Mouse (Mus musculus) embryo, embryonic 11 days (tissue): ENCODE measurements at regions not wholly inside any gene's neighbourhood (a gene's known extent, or its start where the extent isn't known, plus 50 kb on each side); places are given as distances from the start of the nearest gene placed in this dataset.
A peak's percentile ranks its signal among the peaks of the same experiment; 100 is the strongest.
"Not testable (repeated sequence)": the region's sequence is repeated elsewhere in the genome, so short reads cannot be mapped to it uniquely, and the experiment has no call there.

Experiments
- DNase-seq: peaks from one replicate; pipeline ENCODE4 v3.0.0-alpha.2; 2015

DNA sequence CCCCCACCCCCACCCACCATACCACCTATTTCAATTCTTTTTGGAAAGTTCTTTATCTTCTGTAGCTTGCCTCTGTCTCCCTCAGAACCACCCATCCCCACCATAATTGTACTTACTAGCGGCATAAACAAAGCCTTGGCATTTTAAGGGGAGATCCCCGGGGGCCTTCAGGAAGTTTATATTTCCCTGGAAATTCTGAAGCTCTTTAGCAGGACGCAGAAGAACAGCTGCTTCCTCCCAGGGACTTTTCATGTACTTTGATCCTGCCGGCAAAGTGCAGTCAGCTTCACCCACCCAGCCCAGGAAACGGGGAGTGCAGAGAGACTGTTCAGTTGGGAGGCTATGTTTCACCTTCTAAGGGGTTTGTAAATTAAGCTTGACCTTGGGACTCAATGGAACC lies 545.6 kb upstream of the Tbl1xr1 start:
- DNase-seq, result peak; percentile 58

DNA sequence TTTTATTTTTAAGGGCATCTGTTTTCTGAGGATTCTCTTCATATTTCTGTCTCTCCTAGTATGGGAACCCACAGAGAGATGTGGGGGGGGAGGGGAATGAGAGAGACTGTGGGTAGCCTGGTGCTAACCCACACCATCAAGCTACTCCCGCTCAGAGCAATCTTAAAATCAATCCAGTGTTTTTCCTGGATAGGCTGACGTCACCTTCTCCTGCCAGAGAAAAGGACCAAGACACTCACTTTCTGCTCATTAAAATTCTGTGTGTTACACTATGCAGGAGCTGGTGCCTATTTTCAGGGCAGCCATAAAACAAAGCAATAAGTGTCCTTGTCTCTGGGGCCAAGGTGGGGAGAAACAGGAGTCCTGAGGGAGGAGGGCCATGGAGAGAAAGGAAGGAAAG lies 537.3 kb upstream of the Tbl1xr1 start:
- DNase-seq, result peak; percentile 13

DNA sequence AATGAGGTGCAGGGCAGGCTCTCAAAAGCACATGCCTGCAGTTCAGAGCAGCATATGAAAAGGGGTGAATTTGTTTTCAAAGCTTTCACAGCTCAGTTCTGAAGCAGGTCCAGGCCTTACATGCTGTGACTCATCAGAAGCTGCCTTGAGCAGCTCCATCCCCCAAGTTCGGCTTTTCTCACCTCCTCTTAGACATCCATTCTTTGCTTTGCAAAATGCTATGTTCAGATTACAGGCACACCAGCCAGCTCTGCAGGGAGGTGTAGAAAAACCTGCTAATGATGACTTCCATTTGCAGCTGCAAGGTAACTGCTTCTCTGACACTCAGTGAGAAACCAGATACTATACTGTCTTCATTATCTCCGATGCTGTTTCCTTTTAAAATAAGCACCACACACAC lies 532.0 kb upstream of the Tbl1xr1 start:
- no peak for DNase-seq

DNA sequence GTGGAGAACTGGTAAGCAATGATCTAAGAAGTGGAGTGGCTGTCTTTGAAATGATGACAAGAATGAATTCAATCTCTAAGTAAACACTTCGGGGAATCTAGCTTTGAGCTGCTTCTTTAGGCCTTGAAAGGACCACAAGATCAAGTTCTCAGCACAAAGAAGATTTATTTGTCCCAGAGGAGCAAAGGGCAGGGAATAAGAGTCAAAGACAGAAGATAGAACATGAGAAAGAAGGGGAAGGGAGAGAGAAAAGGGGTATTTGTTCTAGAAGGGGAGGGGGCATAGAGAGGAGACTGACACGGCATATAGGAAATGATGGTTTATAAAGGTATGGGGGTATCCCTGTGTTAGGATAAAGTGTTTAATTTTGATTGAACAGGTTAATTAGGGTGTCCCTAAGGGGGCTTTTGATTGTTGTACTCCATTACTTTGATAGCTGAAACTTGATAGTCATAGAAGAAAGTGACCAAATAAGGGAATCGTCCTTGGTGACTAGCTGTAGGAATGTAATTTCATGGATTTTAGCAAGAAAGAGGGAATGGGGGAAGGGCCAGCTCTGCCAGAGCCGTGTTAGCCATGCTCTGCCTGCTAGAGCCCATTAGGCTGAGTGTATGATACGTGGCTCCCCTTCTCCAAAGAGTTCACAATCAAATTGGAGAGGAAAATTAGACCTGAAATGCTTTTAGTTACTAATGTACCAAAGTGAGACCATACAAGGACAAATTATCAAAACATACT lies 531.1 kb upstream of the Tbl1xr1 start:
- peak; percentile 56 for DNase-seq

DNA sequence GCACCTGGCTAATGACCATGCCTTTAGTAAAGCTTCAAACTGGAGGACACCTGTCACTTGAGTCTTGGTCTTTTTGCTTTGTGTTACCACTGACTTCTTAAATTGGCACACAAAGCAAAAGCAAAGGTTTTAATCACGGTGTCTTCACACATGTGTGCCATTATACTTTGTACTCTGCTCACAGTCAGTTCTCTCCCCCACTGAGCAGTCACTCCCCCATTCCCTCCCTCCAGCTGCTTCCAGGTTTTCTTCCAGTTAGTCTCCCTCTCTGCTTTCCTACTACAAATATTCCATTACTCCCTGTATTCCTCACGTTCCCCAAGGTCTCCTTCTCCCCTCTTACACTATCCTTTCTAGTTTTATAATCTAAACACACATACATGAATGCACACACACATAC lies 530.0 kb upstream of the Tbl1xr1 start:
- DNase-seq, result no peak

DNA sequence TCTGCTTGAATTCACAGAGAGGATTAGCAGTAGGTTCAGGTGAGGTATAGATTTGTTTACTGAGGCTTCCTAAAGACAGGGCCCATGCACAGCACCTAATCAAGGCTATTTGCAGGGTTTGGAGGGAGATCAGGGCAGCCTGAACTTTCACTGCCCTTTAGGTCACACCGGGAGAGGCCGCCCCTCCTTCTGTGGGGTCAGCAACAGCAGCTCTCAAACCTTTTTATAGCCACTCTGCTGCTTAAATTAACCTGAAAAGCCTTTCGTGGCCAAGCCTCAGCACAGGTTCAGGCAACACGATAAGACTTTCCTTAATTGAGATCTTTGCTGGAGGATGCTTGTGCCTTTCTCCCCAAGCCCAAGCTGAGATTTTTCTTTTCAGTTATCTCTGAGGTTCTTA lies 526.8 kb upstream of the Tbl1xr1 start:
- no peak for DNase-seq

DNA sequence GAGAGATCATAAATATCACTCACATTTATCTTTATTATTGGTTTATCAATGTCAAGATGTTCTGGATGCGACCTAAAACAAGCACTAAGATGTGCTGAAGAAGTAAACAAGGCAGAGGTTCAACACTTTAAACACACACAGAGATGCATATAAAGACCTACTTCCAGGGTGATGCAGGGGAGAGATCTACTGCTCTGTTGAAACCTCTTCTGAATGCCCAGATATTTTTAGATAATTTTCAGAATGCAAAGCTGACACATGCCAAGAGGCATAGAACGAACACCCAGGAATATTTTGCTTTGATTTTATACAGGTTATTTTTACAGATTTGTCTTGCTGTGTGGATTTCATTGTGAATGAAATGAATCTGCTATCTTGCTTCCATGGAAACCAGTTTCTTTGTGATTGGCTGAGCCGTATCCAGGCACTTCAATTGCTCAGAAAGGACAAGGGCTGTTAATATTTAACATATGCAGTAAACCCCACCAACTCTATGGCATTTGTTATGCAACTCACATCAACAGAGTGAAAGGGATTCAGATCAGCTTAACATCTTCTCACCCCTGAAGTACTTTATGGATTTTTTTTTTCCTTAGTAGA lies 523.2 kb upstream of the Tbl1xr1 start:
- peak; percentile 51 for DNase-seq

DNA sequence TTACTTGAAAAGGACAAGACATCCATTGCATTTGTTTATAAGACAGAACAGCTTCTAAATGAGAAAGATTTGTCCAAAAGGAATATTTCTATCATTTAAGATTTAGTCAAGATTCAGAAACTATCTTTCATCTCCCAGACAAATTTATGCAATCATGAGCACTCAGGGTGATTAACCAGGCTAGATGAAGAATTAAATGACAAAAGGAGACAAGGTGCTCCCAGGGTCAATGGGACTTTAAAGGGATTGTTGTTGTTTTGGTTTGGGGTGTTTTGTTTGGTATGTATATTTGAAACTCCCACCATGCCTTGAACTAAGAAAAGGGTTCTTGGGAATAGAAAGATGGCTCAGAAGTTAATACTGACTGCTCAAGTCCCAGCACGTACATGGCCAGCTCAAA lies 522.6 kb upstream of the Tbl1xr1 start:
- no peak for DNase-seq

DNA sequence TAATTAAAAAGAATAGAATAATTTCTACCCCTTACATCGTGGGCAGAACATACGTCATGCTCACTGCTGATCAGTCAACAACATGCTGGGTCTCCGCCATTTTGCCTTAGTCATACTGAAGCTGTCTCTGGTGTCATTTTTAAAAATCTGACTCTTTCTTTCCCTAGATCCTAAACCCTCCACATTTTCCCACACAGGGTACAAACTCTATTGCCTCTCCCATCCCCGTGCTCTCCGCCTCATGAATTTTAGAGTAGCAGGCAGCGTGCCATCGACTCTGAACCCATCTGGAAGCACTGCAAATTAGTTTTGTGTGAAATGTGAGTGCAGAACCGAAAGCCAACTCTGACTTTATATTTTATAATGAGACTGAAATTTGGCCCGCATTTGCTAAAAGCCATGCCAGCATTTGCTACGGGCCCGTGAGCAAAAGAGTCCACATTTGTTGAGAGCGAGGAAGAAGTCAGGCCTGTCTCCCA lies 518.5 kb upstream of the Tbl1xr1 start:
- DNase-seq, result no peak

DNA sequence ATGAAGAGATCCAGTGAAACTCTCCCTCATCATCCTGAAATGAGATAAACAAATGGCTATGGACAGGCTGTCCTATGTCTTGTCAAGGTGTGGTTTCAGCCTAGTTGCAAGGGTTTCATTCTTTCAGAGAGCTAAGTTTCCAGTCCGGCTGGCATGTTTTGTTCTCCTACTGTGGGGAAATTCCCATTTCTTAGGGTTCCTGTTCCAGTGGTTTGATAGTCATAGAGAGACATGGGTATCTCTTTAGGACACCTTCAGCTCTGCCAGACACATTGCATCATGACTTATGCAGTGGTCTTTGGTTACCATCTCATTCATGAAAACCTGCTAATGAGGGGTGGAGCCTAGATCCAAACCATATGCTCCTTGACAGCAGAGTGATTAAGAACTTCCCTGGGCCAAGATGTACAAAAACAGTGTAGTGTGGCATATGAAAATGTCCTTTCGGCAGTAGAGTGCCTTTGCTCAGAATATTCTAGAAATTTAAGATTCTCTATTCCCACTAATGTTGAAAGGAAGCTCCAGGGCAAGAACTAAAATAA lies 513.6 kb upstream of the Tbl1xr1 start:
- no peak for DNase-seq

DNA sequence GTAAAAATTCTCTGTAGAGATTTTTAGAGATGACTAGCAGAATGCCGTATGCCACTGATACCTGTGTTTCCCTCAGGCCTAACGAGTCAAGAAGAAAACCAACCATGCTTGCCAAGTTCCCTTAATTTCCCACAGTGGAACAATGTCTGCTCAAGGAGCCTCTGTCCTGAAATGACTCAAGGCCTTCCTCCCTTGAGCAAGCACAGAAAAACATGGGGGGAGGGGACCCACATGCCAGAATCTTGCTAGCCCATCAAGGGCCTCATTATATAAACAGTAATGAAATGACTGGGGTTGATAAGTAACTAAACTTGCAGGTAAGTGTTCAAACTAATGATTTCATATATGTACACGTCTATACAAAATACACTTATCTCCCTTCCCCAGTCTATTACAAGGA lies 513.0 kb upstream of the Tbl1xr1 start:
- peak; percentile 16 for DNase-seq

DNA sequence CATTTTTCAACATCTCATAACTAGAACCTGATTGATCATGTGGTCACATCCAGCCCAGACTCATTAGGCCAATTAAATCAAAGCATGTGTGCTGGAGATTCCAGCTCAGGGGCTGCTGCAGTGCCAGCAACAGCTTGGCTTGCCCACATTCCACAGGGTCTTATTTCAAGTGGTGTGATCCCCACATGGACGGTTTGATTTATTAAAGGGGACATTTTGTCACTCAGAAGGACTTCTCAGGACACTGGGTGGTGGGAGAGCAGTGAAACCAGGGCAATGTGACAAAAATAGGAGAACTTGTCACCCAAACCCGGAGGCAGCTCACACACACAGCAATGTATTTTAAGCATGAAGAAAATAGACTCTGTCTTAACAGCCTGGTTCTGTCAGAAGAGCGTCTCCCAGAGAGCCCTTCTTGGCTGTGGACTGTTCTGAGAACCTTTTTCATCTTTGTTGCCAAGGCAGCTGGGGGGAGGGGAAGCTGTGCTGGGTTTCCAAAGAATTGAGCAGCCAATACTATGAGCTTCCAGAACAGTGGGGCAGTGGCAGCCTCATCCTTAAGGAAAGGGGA lies 512.2 kb upstream of the Tbl1xr1 start:
- DNase-seq, result peak; percentile 79

DNA sequence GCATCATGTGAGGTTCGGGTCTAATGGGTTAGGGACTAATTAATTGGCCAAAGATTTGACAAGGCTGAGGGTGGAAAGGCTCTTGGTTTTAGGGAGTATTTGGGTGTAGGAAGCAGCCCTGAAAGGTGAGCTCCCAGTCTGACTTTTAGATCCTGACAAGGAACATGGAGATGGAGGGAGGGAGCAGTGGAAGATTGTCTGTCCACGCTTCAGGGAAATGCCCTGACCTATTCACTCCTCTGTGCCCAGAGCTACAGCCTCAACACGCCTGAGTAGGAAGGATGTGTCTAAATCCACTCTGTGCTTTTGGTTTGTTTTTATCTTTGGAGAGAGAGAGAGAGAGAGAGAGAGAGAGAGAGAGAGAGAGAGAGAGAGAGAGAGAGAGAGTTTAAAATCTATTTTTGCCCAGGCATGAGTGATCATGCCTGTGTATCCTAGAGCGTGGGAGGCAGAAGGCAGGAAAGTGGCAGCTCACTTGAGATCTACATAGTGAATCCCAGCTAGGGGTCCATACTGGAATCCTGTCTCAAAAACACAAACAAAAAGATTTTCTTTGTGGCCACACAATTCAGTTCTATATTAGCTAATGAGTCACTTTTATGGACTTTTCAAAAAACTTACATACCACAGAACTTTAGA lies 511.5 kb upstream of the Tbl1xr1 start:
- DNase-seq, result peak; percentile 7

DNA sequence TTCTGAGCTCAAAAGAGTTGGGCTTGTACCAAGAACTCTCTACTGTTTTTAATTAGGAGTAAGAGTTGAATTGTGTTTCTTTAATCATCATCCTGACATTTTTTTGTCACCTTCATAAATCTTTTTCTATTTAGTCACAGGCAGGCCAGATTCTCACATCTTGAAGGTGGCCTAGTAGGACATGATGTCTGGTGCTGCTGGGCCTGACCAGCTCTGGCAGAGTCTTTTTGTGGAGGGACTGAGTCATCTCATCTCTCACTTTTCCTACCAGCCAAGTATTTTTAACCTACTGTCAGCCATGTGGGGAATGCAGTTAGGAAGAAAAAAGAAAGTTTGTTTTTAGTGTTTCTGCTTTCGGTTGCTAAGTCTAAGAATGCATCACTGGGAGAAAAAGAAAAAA lies 506.7 kb upstream of the Tbl1xr1 start:
- no peak for DNase-seq

DNA sequence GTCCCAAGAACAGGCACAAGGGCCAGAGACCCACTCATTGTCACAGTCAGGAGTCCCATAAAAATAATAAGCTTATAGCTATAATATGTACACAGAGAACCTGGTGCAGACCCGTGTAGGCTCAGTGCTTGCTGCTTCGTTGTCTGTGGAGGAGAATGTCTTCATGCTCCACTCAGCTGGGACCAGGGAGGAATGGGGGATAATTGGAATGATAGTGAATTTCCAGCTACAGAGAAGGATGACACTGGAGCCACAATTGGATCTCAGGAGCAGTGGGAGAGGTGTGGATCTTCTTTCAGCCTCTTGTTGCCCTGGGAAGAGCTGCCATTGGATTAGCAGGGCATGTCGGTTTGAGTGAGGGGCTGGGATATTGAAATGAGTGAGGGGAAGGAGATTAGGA lies 497.8 kb upstream of the Tbl1xr1 start:
- DNase-seq, result no peak

DNA sequence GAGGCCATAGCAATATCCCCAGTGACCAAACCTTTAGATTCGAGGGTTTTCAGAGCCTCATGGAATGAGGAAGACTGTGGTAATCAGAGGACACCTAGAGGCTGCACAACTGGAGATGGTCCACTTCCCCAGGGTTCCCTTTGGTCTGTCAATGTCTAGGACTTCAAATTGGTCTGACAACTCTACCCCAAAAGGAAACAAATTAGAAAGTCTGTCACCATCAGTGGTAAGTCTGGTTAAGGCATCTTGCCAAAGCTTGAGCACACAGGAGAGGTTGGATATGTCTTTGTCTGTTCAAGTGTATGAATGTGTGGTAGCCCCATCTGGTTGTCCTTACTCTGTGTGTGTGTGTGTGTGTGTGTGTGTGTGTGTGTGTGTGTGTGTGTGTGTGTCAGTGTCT lies 494.3 kb upstream of the Tbl1xr1 start:
- no peak for DNase-seq

DNA sequence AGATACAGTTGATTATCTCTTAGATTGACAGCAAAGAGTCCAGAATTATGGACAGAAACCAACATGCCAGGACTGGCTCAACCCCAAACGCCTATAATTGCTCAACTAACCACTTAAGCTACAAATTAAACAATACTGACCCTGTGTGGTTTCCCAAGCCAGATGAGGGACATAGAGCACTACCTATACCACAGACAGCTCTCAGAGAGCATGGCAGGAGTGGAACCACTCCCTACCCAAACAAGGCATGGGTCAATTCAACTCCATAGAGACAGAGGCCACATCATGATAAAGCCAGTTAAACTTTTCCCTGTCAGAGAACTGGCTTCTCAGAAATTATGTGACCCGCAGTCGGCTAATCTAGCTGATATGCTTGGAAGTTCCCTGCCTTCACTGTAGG lies 490.7 kb upstream of the Tbl1xr1 start:
- no peak for DNase-seq

DNA sequence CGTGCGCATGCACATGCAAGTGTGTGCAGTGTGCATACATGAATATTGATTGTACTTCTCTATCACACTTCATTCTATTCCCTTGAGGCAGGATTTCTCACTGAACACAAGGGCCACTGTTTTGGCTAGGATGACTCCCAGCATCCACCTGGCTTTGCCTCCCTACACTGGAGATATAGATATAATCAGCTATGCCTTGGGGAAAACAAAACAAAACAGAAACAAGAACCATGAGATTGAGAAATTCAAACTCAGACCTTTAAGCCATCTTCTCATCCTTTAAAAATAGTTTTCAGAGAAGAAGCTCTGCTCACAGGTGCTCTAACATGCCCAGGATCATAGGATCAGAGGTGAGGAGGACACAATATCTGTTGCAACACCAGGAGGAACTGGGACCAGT lies 469.6 kb upstream of the Tbl1xr1 start:
- no peak for DNase-seq

DNA sequence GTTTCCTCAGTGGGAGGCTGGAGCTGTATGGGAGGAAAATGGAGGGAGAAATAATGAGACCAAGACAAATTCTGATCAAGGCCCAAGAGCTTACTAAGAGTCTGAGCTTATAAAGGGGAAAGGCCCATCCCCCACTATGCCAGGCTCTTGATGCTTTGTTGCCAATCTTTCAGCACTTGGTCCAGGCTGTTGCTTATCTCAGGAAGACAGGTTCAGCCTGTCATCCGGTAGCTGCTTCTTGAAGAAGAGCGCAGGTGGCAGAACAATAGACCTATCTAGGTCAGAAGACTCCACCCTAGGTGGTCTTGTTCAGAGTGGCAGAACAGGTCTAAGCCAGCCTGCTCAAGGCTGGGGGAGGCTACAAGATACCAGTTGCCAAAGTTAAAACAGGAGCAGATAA lies 466.2 kb upstream of the Tbl1xr1 start:
- DNase-seq, result no peak

DNA sequence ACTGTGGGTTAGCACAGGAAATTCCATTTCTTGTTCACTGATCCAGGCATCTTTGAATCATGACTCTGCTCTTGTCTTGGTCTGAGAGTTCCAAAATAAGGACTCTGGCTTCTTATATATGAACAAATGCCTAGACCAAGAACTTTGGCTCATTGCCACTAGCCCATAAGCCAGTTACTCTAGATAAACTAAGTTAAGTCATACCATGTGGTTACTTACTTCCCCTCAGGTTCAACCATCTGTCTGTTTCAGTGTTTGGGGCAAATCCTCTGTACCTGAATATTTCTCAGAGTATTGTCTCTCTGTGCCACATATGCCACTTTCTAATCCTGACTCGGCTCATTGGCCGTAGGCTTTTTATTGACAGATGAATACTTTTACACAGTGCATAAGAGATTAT lies 454.7 kb upstream of the Tbl1xr1 start:
- DNase-seq, result no peak

DNA sequence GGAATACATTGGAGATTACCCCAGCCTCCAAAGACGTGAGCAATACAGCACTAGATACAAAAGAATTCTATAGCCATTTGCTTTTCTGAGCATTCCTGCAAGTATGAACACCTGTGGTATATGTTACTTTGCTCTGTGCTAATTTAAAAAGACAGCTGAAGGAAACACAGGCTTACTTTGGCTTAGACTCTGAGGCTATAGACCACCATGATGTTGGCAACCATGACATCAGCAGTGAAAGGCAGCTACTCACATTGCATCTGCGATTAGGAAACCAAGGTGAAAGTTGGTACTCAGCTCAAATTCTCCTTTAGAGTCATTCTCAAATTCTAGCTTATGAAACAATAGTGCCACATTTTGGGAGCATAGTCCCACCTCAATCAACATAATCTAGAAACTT lies 451.4 kb upstream of the Tbl1xr1 start:
- DNase-seq, result no peak

DNA sequence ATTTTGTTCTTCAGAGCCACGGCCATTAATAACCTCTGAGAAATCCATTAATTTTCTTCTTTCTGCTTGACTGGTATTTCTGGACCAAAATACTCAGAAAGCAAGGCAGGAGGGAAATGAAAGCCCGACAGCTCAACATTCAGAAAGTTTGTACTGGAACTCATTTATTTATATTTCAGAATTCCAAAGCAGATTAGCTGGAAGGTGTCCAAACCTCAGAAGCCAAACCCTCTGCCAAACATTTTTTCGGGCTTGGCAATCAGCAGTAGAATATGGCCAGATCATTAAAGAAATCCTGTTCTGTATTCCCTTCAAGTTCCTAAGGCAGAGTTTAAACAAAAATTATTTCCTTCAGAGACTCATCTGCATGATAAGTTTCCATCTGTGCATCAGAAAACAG lies 450.4 kb upstream of the Tbl1xr1 start:
- no peak for DNase-seq

DNA sequence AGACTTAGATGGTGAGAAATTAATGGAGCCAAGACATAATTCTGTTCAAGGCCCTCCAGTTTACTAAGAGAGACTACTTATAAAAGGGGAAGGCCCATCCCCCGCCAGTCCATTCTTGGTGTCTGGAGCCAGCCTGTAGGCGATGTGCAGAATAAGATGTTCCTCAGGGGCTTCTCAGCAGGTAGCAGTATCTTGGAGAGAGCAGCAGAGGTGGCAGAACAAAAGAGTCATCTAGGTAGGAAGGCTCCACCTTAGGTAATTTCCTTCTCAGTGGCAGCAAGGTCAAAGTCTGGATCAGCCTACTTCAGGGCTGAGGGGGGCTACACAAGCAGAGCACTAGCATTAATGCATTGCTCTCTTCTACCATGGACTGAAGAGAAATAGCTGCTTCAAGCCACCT lies 449.4 kb upstream of the Tbl1xr1 start:
- DNase-seq, result not testable (repeated sequence)
